Mouse (Mus musculus) thymus, adult 2 months (tissue): ENCODE data around the gene Itgb6.

Experiments
- CTCF ChIP-seq: fragments of 200-500 bp; IDR thresholded peaks from 2 replicates; pipeline ENCODE4 v1.5.1; 2012; ENCODE audit warnings: mild to moderate bottlenecking, control low read depth, low read length, moderate library complexity, borderline replicate concordance; ENCODE audit not compliant: control insufficient read depth, poor library complexity, insufficient read depth; ENCODE audit errors: extremely low read depth
- POLR2A ChIP-seq: fragments of 200-500 bp; IDR thresholded peaks from 2 replicates; pipeline ENCODE4 v1.6.1; 2012; ENCODE audit warnings: mild to moderate bottlenecking, low read length, control low read depth, moderate library complexity; ENCODE audit not compliant: control insufficient read depth, poor library complexity, insufficient read depth; ENCODE audit errors: extremely low read depth

- no peak for TF ChIP-seq CTCF
- TF ChIP-seq POLR2A, result no peak
These were observed 17.0 kb downstream of the Itgb6 start for GRCm38 (mm10) chr2:60705426-60705825.
